Mouse (Mus musculus) erythroblast, embryonic 14.5 days (primary cell): ENCODE results near the gene Ttc29.

Experiments
- GATA1 ChIP-seq: IDR thresholded peaks from 2 replicates; pipeline ENCODE4 v1.6.1; 2012; ENCODE audit warnings: low read length, inconsistent platforms, mixed read lengths
- TAL1 ChIP-seq: IDR thresholded peaks from 3 replicates; pipeline ENCODE4 v1.6.1; 2012; ENCODE audit warnings: low read length, inconsistent platforms, mixed read lengths

DNA sequence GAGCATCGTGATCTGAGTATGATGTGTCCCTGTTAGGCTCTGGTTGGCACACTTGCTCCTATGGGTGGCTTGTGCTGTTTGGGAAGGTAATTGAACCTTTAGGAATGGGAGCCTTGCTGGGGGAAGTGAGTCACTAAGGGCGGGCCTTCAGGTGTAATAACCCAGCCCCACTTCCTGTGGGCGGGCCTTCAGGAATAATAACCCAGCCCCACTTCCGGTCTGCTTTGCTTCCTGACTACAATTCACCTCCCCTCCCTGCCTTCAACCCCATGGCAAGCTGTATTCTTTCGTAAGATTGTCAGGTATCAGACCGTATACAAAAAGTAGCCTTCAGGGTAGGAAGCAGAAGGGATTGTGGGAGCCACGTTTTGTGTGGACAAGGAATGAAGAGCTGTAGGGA lies 177.7 kb downstream of the Ttc29 start:
- TF ChIP-seq GATA1 (no peak), TAL1 (no peak)
